Mouse (Mus musculus) heart, postnatal 0 days (tissue): ENCODE measurements around the gene Sparcl1.

Experiments used
- CTCF ChIP-seq: IDR thresholded peaks from 2 replicates; pipeline ENCODE4 v1.5.1; 2016; ENCODE audit warnings: antibody characterized with exemption, control low read depth, low read depth
- EP300 ChIP-seq: IDR thresholded peaks from 2 replicates; pipeline ENCODE4 v1.6.1; 2016; ENCODE audit warnings: antibody characterized with exemption, low read depth

DNA sequence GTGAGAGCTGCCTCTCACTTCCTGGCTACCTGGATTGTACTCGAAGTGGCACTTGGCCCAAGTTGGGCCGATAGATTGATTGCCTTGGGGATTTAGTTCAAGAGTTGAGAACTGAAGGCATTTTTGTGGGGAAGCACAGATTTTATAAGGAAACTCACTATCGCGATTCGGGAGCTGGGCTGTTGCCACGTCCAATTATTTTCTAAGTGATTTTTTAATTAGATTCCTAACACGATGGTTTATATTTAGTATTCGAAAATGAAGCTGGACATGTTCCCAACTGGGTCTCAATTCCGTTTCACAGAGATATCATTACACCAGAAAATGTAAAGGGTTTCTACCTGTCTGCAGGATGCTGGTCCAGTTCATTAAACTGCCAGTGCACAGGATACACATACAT lies 28.2 kb downstream of the Sparcl1 start:
- no peak for TF ChIP-seq CTCF
- no peak for TF ChIP-seq EP300
